ENCODE assay signal across 12 mouse cellular contexts in the genomic region with DNA sequence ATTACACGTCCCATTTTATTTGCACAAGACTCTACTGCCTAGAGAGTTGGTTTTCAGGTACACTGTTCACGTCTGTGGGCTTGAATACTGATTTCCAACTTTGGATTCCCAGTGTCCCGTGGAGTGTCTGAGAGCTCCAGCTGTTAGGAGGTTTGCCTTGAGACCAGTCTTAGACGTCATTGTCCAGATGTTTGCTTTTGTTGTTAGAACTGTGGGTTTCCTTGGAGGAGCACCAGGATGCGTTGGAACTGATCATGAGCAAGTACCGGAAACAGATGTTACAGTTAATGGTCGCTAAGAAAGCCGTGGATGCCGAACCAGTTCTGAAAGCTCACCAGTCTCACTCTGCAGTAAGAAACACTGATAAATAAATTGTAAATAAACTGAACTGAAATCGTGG. TPM values are rescaled to one million over a fixed set of nuclear protein-coding genes. Genes with fewer than 3 reads are reported as not detected.
A peak's percentile ranks its signal among the peaks of the same experiment; 100 is the strongest.
DNase-seq lines count a peak whose midpoint lies in the region; ATAC-seq and TF ChIP-seq lines count a peak whose summit lies in the region.
"Had no signal": no experiment of that assay in that cellular context is flagged by ENCODE, and none has a peak within 500 bp of the region (broad histone marks: within the 10 kb centered on the region; RNA-seq: fewer than 3 reads in every experiment).

No protein-coding gene starts in this region.

- no peak overlapping the region for H3K4me3 ChIP-seq in intestine, embryonic 14.5 days (ENCODE audit: low read depth, low read length)
- H3K4me3 ChIP-seq in intestine, postnatal 0 days (ENCODE audit: low read depth, low read length) = no peak overlapping the region
- peak overlapping the region; percentile 63; the same call in 1 of the 2 replicates for H3K4me3 ChIP-seq in neural tube, embryonic 13.5 days

- ATAC-seq in intestine, embryonic 14.5 days (replicated peaks; ENCODE audit: low FRiP score, low TSS enrichment, low read depth) = no peak
- no peak for ATAC-seq in intestine, postnatal 0 days
- no peak for ATAC-seq in neural tube, embryonic 13.5 days (ENCODE audit: low read depth)

- no peak for TF ChIP-seq CTCF in intestine, postnatal 0 days (IDR thresholded peaks at IDR 0.05; ENCODE audit: low read depth)

- no peaks in the 10 kb centered on the region for H3K27me3 ChIP-seq in intestine, embryonic 14.5 days (replicated peaks; ENCODE audit: control insufficient read depth, insufficient read depth, low read length)
- no peaks in the 10 kb centered on the region for H3K27me3 ChIP-seq in intestine, postnatal 0 days (replicated peaks; ENCODE audit: control insufficient read depth, insufficient read depth, low read length)
- H3K27me3 ChIP-seq in neural tube, embryonic 13.5 days = no peaks in the 10 kb centered on the region

- no peak for DNase-seq in intestine, embryonic 14.5 days (ENCODE audit: low spot score)
- DNase-seq in neural tube, embryonic 10.5 days (ENCODE audit: extremely low spot score, low spot score) = no peak
- DNase-seq in heart, postnatal 10 days = peak; percentile 55 to 60
- no peak for DNase-seq in layer of hippocampus, postnatal 10 days (ENCODE audit: low spot score in 2 of 2)
- no peak for DNase-seq in cerebellum, adult 11-12 months
- DNase-seq: cerebellum, adult 18-20 months had no signal

- H3K9ac ChIP-seq in intestine, embryonic 14.5 days (ENCODE audit: low read length) = no peak overlapping the region
- no peak overlapping the region for H3K9ac ChIP-seq in intestine, postnatal 0 days (ENCODE audit: low read depth, low read length)
- H3K9ac ChIP-seq in neural tube, embryonic 13.5 days = no peak overlapping the region

- peaks cover 3% of the 10 kb centered on the region; the same call in 1 of the 2 replicates for H3K9me3 ChIP-seq in intestine, embryonic 14.5 days (ENCODE audit: control insufficient read depth, low read length)
- H3K9me3 ChIP-seq in intestine, postnatal 0 days (ENCODE audit: control insufficient read depth) = no peaks in the 10 kb centered on the region
- no peaks in the 10 kb centered on the region for H3K9me3 ChIP-seq in neural tube, embryonic 13.5 days

- H3K4me2 ChIP-seq in intestine, embryonic 14.5 days (ENCODE audit: low read length) = peak overlapping the region; percentile 66; the same call in 1 of the 2 replicates
- H3K4me2 ChIP-seq in intestine, postnatal 0 days (replicated peaks; ENCODE audit: low read depth) = no peak overlapping the region
- H3K4me2 ChIP-seq in neural tube, embryonic 13.5 days = peak overlapping the region; percentile 54

- H3K27ac ChIP-seq in intestine, embryonic 14.5 days (ENCODE audit: low read depth) = peak overlapping the region; percentile 8; the same call in 1 of the 2 replicates
- no peak overlapping the region for H3K27ac ChIP-seq in intestine, postnatal 0 days (ENCODE audit: low read depth, low read length)
- H3K27ac ChIP-seq in neural tube, embryonic 13.5 days (replicated peaks) = no peak overlapping the region; the same call in 1 of the 2 replicates

- H3K4me1 ChIP-seq in intestine, embryonic 14.5 days (replicated peaks; ENCODE audit: control insufficient read depth, insufficient read depth, low read length) = peaks cover 4% of the 10 kb centered on the region; the same call in 1 of the 2 replicates
- no peaks in the 10 kb centered on the region; the same call in 1 of the 2 replicates for H3K4me1 ChIP-seq in intestine, postnatal 0 days (replicated peaks; ENCODE audit: control insufficient read depth, insufficient read depth, low read length)
- peaks cover 20% of the 10 kb centered on the region for H3K4me1 ChIP-seq in neural tube, embryonic 13.5 days (replicated peaks)

- intact Hi-C loops in heart, postnatal 10 days (cut with DNase I) = loop anchor here (10.0 kb wide), 1 partner anchor 262 kb away; a partner anchor contains a TSS

- peaks cover 35% of the 10 kb centered on the region for H3K36me3 ChIP-seq in intestine, embryonic 14.5 days (ENCODE audit: control insufficient read depth, insufficient read depth, low read length)
- peaks cover 33% of the 10 kb centered on the region for H3K36me3 ChIP-seq in intestine, postnatal 0 days (ENCODE audit: control insufficient read depth, insufficient read depth)
- peaks cover 39% of the 10 kb centered on the region for H3K36me3 ChIP-seq in neural tube, embryonic 13.5 days

- 67% methylated on average over 10 of the region's 10 CpGs for WGBS in intestine, embryonic 14.5 days
- whole genome bisulfite sequencing in intestine, postnatal 0 days = 61% methylated on average over 10 of the region's 10 CpGs
- WGBS in neural tube, embryonic 13.5 days = 78% methylated on average over 10 of the region's 10 CpGs

RNA-seq across cellular contexts. Expression of a gene that starts 1.5 kb away (rescaled TPM):
- 54.3 and 61.3 TPM in 2 replicates for polyA plus RNA-seq in intestine, embryonic 14.5 days (2014; fragmentation: Nextera tagmentation; extraction: Ambion mirVana)
- polyA plus RNA-seq in intestine, postnatal 0 days (2015; fragmentation: Nextera tagmentation; extraction: Ambion mirVana) = 36.6 and 37.4 TPM in 2 replicates
- polyA plus RNA-seq in neural tube, embryonic 13.5 days (2015; fragmentation: Nextera tagmentation; extraction: Ambion mirVana) = 64.5 and 71.1 TPM in 2 replicates
- total RNA-seq in heart, postnatal 10 days (2021) = 100 to 1,000 TPM; 111 to 123 TPM
- 100 to 1,000 TPM in 1 of 2 experiments, 10 to 100 TPM in 1; 90.6 to 101 TPM for total RNA-seq in layer of hippocampus, postnatal 10 days (2021)

RNA-seq across cellular contexts. Expression of a gene that starts 23.2 kb away (rescaled TPM):
- 378 and 381 TPM in 2 replicates for polyA plus RNA-seq in intestine, embryonic 14.5 days (2014; fragmentation: Nextera tagmentation; extraction: Ambion mirVana)
- 113 and 126 TPM in 2 replicates for polyA plus RNA-seq in intestine, postnatal 0 days (2015; fragmentation: Nextera tagmentation; extraction: Ambion mirVana)
- 406 and 467 TPM in 2 replicates for polyA plus RNA-seq in neural tube, embryonic 13.5 days (2015; fragmentation: Nextera tagmentation; extraction: Ambion mirVana)
- total RNA-seq in heart, postnatal 10 days (2021) = 100 to 1,000 TPM; 395 to 417 TPM
- total RNA-seq in layer of hippocampus, postnatal 10 days (2021) = 100 to 1,000 TPM; 283 to 289 TPM

RNA-seq across cellular contexts. Expression of a gene that starts 33.1 kb away (rescaled TPM):
- not detected in 2 replicates for polyA plus RNA-seq in intestine, embryonic 14.5 days (2014; fragmentation: Nextera tagmentation; extraction: Ambion mirVana)
- polyA plus RNA-seq in intestine, postnatal 0 days (2015; fragmentation: Nextera tagmentation; extraction: Ambion mirVana) = not detected in 2 replicates
- polyA plus RNA-seq in neural tube, embryonic 13.5 days (2015; fragmentation: Nextera tagmentation; extraction: Ambion mirVana) = 0.15 TPM in 1 of 2 replicates, not detected in the other
- not detected for total RNA-seq in heart, postnatal 10 days (2021)
- not detected for total RNA-seq in layer of hippocampus, postnatal 10 days (2021)
- total RNA-seq: adrenal gland, adult 18-20 months; ES-E14; granulocyte monocyte progenitor cell, adult 5-6 weeks had no signal
- polyA plus RNA-seq: neural tube, embryonic 14.5 days had no signal

Comparison
In these comparisons a context has a peak if more than half of its experiments do, and no peak if none do; other contexts are left out.
1. DNase-seq: peak in heart, postnatal 10 days (2 of 2); none in intestine, embryonic 14.5 days (single experiment), neural tube, embryonic 10.5 days (single experiment), layer of hippocampus, postnatal 10 days (0 of 2) and cerebellum, adult 11-12 months (single experiment).